Mouse (Mus musculus) ES-E14 (cell line): Measurements from ENCODE around the gene Hba-a1.

Source experiments
- HCFC1 ChIP-seq: IDR thresholded peaks from 2 replicates; pipeline ENCODE4 v1.6.1; 2012; ENCODE audit warnings: low read length, inconsistent platforms, borderline replicate concordance; ENCODE audit not compliant: insufficient read depth
- MAFK ChIP-seq: IDR thresholded peaks from 2 replicates; pipeline ENCODE4 v1.6.1; 2014; ENCODE audit warnings: mild to moderate bottlenecking, low read depth, low read length, inconsistent platforms; ENCODE audit not compliant: insufficient read depth

DNA sequence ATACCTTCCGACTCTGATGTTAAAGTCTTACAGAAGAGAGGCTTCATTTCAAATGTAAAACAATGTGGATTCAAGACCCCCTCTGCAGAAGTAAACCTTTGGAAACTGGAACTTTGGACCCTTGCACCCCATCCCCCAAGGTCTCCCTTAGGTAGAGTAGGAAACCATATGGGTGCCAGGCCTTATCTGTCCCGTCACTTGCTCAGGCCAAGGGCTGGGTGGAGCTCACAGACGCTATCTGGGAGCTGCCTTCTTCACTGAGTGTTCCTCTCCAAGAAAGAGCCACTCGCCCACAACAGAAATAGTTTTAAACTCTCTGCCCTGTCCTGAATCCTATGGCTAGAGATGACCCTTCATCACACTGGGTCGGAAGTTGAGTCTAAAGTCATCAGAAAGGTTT is 14.4 kb upstream of the Hba-a1 start:
- TF ChIP-seq MAFK (no peak), HCFC1 (no peak)
